Mouse (Mus musculus): Measurements from ENCODE around the gene Dynlt1c.
"Not testable (repeated sequence)": the region's sequence is repeated elsewhere in the genome, so short reads cannot be mapped to it uniquely, and the experiment has no call there.

The Dynlt1c gene

GRCm38 (mm10) chr17:6655087-6655511 lies 53.6 kb downstream of the Dynlt1c start:
- peak; percentile 80 for DNase-seq (ENCODE audit: low read depth, low spot score)

- DNase-seq (ENCODE audit: low read depth, low spot score), result peak; percentile 56
Measured at GRCm38 (mm10) chr17:6655567-6656281, 54.3 kb downstream of the Dynlt1c start, which contains the start of gene Dynlt1f. Gene Dynlt1f (minus strand): TSS chr17:6655900.

GRCm38 (mm10) chr17:6656471-6656870 lies 55.0 kb downstream of the Dynlt1c start:
- DNase-seq (ENCODE audit: low read depth, low spot score), result not testable (repeated sequence)

DNA sequence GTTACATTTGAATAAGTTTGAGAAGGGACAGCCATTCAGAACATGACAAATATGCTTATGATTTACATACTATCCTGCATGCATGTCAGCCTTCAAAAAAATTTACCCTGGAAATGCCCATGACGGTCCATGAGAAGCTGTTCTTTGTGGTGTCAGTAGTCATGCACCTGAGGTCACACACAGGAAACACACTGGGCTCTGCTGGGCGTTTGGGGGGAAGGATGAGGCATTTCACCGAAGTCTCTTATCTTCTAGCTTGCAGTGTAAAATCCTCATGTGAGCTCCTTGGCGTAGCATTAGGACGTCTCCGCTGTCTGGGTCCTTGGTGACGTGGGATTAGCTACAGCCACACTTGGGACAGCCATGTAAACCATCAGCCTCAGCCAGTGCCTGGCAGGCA lies 57.3 kb downstream of the Dynlt1c start, which contains the start of gene Sytl3:
Gene Sytl3, plus strand, starts transcription at position 293 of the 400 bp plus-strand sequence.
- not testable (repeated sequence) for DNase-seq (ENCODE audit: low read depth, low spot score)
